9 mouse cellular contexts compared by ENCODE assay signal in the genomic region with DNA sequence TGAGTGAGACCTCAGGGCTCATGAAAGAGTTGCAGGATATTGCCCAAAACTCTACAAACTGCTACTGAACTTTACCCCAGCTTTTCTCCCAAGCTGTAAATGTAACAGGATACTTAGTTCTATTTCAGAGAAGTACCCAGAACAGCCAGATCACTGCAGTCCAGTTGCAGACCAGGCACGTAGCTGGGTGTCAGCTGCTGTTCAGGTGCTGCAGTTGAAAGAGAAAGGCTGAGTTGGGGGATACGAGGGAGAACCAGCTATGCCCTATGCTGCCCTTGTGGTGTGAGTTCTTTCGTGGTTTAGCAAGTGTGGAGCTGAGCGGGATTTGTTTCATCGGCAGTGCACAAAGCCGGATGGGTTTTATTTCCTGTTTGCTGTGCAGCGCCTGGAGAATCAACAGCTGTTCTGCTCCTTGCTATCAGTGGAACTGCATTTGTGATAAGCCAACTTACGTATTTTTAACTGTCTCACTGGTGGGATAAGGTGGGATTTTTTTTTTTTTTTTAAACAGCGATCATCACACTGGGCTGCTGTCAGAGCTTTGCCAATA.
DNase-seq lines count a peak whose midpoint lies in the region; ATAC-seq lines count a peak whose summit lies in the region.
"Had no signal": no experiment of that assay in that cellular context is flagged by ENCODE, and none has a peak within 500 bp of the region (broad histone marks: within the 10 kb centered on the region; RNA-seq: fewer than 3 reads in every experiment).

No protein-coding gene starts in this region.

- peak overlapping the region; percentile 39 for H3K4me3 ChIP-seq in brown adipose tissue, adult 24 weeks (ENCODE audit: insufficient read depth, low read depth, low read length)
- no peak overlapping the region for H3K4me3 ChIP-seq in limb, embryonic 10.5 days
- no peak overlapping the region for H3K4me3 ChIP-seq in forebrain, embryonic 16.5 days (replicated peaks; ENCODE audit: low read length)
- H3K4me3 ChIP-seq: layer of hippocampus, adult 2 months had no signal

- peaks cover 68% of the 10 kb centered on the region for H3K4me1 ChIP-seq in brown adipose tissue, adult 24 weeks (ENCODE audit: control insufficient read depth, insufficient read depth, insufficient read length, low read length)
- H3K4me1 ChIP-seq in limb, embryonic 10.5 days: peaks cover 23% of the 10 kb centered on the region
- H3K4me1 ChIP-seq in forebrain, embryonic 16.5 days (replicated peaks; ENCODE audit: control insufficient read depth, insufficient read depth, low read length): 0 out of 2 replicates have a peak, but pooled peaks cover 3% of the 10 kb centered on the region

- no peak overlapping the region for H3K4me2 ChIP-seq in forebrain, embryonic 16.5 days (ENCODE audit: low read length)

- DNase-seq in heart, adult 18-20 months: peak; percentile 47 to 57
- DNase-seq in heart, postnatal 4 days: no peak
- DNase-seq in limb, embryonic 10.5 days (ENCODE audit: low spot score): no peak
- DNase-seq in skeletal muscle tissue, adult 2 months (ENCODE audit: low read depth, low spot score): peak; percentile 40
- no peak for DNase-seq in urinary bladder, adult 18-20 months (ENCODE audit: low spot score in 2 of 2)
- no peak for DNase-seq in embryo, embryonic 10.5 days (ENCODE audit: low spot score)

- WGBS in limb, embryonic 10.5 days: 70% methylated on average over 9 of the region's 9 CpGs
- 77% methylated on average over 9 of the region's 9 CpGs for WGBS in forebrain, embryonic 16.5 days

- H3K9ac ChIP-seq in forebrain, embryonic 16.5 days (replicated peaks; ENCODE audit: low read depth, low read length): no peak overlapping the region

- H3K9me3 ChIP-seq in limb, embryonic 10.5 days (replicated peaks): no peaks in the 10 kb centered on the region
- H3K9me3 ChIP-seq in forebrain, embryonic 16.5 days (ENCODE audit: control insufficient read depth, low read length): no peaks in the 10 kb centered on the region

- ATAC-seq in forebrain, embryonic 16.5 days: no peak

- H3K27me3 ChIP-seq in limb, embryonic 10.5 days (ENCODE audit: low read depth, poor library complexity, severe bottlenecking): no peaks in the 10 kb centered on the region
- H3K27me3 ChIP-seq in forebrain, embryonic 16.5 days (replicated peaks; ENCODE audit: control insufficient read depth, insufficient read depth, low read length): no peaks in the 10 kb centered on the region

- peak overlapping the region; percentile 86 for H3K27ac ChIP-seq in brown adipose tissue, adult 24 weeks (replicated peaks; ENCODE audit: low read depth, low read length)
- H3K27ac ChIP-seq in limb, embryonic 10.5 days: peak overlapping the region; percentile 16; the same call in 1 of the 2 replicates
- H3K27ac ChIP-seq in forebrain, embryonic 16.5 days (ENCODE audit: low read length): no peak overlapping the region
- H3K27ac ChIP-seq: layer of hippocampus, adult 2 months had no signal

- no peaks in the 10 kb centered on the region for H3K36me3 ChIP-seq in limb, embryonic 10.5 days
- H3K36me3 ChIP-seq in forebrain, embryonic 16.5 days (ENCODE audit: control insufficient read depth, insufficient read depth): no peaks in the 10 kb centered on the region

Comparison
In these comparisons a context has a peak if more than half of its experiments do, and no peak if none do; other contexts are left out.
1. DNase-seq: peak in heart, adult 18-20 months (2 of 2) and skeletal muscle tissue, adult 2 months (single experiment); none in heart, postnatal 4 days (single experiment), limb, embryonic 10.5 days (single experiment), urinary bladder, adult 18-20 months (0 of 2) and embryo, embryonic 10.5 days (single experiment).